Mouse (Mus musculus) hindbrain, embryonic 13.5 days (tissue): ENCODE results near the gene Atic. TPM values are rescaled to one million over a fixed set of nuclear protein-coding genes. Genes with fewer than 3 reads are reported as not detected.

Experiments used
- ATAC-seq: fragments of 200-750 bp; cut with Nextera tagmentation; 2 replicates; pipeline ENCODE4 v1.8.0; 2017; ENCODE audit warnings: moderate TSS enrichment; ENCODE audit not compliant: low FRiP score
- H3K27ac ChIP-seq: fragments of 300-500 bp; sonication (generic); 2 replicates; pipeline ENCODE4 v1.5.1; 2015; ENCODE audit warnings: inconsistent platforms, mild to moderate bottlenecking, moderate library complexity
- H3K27me3 ChIP-seq: fragments of 300-500 bp; sonication (generic); 2 replicates; pipeline ENCODE4 v1.6.1; 2015; ENCODE audit warnings: mild to moderate bottlenecking, inconsistent platforms
- H3K36me3 ChIP-seq: fragments of 300-500 bp; sonication (generic); 2 replicates; pipeline ENCODE4 v1.6.1; 2015; ENCODE audit warnings: mild to moderate bottlenecking, inconsistent platforms
- H3K4me1 ChIP-seq: fragments of 300-500 bp; sonication (generic); replicated peaks from 2 replicates; pipeline ENCODE4 v1.6.1; 2015; ENCODE audit warnings: inconsistent platforms
- H3K4me2 ChIP-seq: fragments of 300-500 bp; sonication (generic); 2 replicates; pipeline ENCODE4 v1.6.1; 2015; ENCODE audit warnings: inconsistent platforms, mild to moderate bottlenecking, moderate library complexity
- H3K4me3 ChIP-seq: fragments of 300-500 bp; sonication (generic); 2 replicates; pipeline ENCODE4 v1.5.1; 2015; ENCODE audit warnings: mild to moderate bottlenecking, inconsistent platforms
- H3K9ac ChIP-seq: fragments of 300-500 bp; sonication (generic); 2 replicates; pipeline ENCODE4 v1.6.1; 2015; ENCODE audit warnings: mild to moderate bottlenecking, inconsistent platforms
- H3K9me3 ChIP-seq: fragments of 300-500 bp; sonication (generic); 2 replicates; pipeline ENCODE4 v1.6.1; 2016; ENCODE audit warnings: inconsistent platforms
- WGBS: fragments of 180-500 bp; shearing (Covaris S2); methylation state at CpG from one replicate; pipeline ENCODE4 v1.1.7; 2015; 5-methylcytosine and 5-hydroxymethylcytosine counted together
- polyA plus RNA-seq: library from polyadenylated mRNA; unstranded; fragments of >200 nt; fragmentation: Nextera tagmentation; extraction: Ambion mirVana; gene quantifications from 2 replicates; pipeline ENCODE4 v1.2.1, GENCODE M21; 2015

Gene Atic
- polyA plus RNA-seq, 1 experiment from 2014 or later: 31.6 TPM

- Histone ChIP-seq H3K9me3 (no peaks in the 10 kb centered on the region), H3K4me2 (no peak overlapping the region), H3K9ac (no peak overlapping the region), H3K36me3 (peaks cover 35% of the 10 kb centered on the region), H3K4me1 (no peaks in the 10 kb centered on the region), H3K27me3 (no peaks in the 10 kb centered on the region), H3K27ac (no peak overlapping the region), H3K4me3 (no peak overlapping the region)
- WGBS: 89% methylated on average over 2 of the region's 2 CpGs
- ATAC-seq: no peak
These were observed 48.8 kb downstream of the Atic start for GRCm38 (mm10) chr1:71605751-71606150.

DNA sequence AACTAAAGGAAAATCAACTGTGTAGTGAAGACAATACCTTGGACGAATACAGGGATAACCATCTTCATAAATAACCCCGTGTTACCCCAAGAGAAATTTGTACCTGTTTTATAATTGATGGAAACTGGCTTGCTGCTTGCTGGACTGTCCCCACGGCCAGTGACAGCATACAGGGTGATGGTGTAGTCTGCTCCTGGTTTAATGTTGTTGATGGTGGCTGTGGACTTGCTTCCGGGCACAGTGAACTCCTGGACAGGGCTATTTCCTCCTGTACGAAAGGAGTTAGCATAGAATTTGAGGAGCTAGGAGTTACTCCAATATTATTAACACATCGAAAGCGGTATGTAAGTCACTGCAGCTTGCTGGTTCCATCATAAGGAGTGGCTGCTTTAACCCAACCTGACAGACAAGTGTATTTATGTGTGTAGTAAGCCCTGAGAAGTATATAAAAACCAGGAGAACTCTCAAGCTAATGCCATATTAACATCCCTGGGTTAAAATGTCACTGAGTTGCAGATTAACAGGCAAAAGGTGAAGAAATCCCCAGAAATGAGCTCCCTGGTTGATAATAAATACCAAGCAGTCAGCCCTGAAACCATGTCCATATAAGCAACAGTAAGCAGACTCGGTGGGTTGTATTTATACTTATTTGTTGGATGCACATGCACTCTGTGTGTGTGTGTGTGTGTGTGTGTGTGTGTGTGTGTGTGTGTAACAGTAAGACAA is 49.8 kb downstream of the Atic start:
- Histone ChIP-seq H3K36me3 (peaks cover 42% of the 10 kb centered on the region), H3K4me1 (no peaks in the 10 kb centered on the region), H3K27ac (no peak overlapping the region), H3K9ac (no peak overlapping the region), H3K4me3 (no peak overlapping the region), H3K4me2 (no peak overlapping the region), H3K27me3 (no peaks in the 10 kb centered on the region), H3K9me3 (no peaks in the 10 kb centered on the region)
- no peak for ATAC-seq
- WGBS: 95% methylated on average over 8 of the region's 8 CpGs

GRCm38 (mm10) chr1:71609057-71609775 is 52.3 kb downstream of the Atic start:
- ATAC-seq: no peak
- Histone ChIP-seq H3K27ac (no peak overlapping the region), H3K9me3 (peaks cover 4% of the 10 kb centered on the region; the same call in 1 of the 2 replicates), H3K4me3 (no peak overlapping the region), H3K4me2 (no peak overlapping the region), H3K27me3 (no peaks in the 10 kb centered on the region), H3K36me3 (peaks cover 52% of the 10 kb centered on the region), H3K9ac (no peak overlapping the region), H3K4me1 (peaks cover 5% of the 10 kb centered on the region)
- 98% methylated on average over 37 of the region's 37 CpGs for WGBS

GRCm38 (mm10) chr1:71609916-71610315 is 53.0 kb downstream of the Atic start:
- peaks cover 48% of the 10 kb centered on the region for H3K36me3 ChIP-seq

DNA sequence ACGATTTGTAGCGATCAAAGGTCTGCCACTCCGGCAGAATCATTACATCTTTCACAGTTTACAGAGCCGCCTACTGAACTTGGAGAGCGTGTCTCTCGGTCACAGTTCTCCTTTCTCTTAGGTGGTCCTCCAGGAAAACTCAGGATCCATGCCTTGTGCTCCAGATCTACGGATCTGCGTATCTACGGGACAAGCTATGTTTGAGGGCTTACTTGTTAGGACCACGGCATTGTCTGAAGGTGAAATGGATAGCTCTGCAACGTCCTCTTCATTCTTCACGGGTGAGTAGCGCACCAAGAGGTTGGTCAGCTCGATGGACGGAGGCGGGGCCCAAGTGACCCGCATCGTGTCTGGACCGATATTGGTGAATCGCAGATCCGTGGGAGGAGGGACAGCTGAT is 55.3 kb downstream of the Atic start:
- 96% methylated on average over 21 of the region's 21 CpGs for WGBS
- Histone ChIP-seq H3K36me3 (peaks cover 40% of the 10 kb centered on the region), H3K27ac (no peak overlapping the region), H3K9ac (no peak overlapping the region), H3K4me1 (peaks cover 19% of the 10 kb centered on the region), H3K4me2 (no peak overlapping the region), H3K27me3 (no peaks in the 10 kb centered on the region), H3K9me3 (peaks cover 4% of the 10 kb centered on the region; the same call in 1 of the 2 replicates), H3K4me3 (no peak overlapping the region)
- ATAC-seq: no peak

More at GRCm38 (mm10) chr1:71609916-71610315, 53.0 kb downstream of the Atic start:
- Histone ChIP-seq H3K4me1 (peaks cover 12% of the 10 kb centered on the region), H3K27me3 (no peaks in the 10 kb centered on the region), H3K4me3 (no peak overlapping the region), H3K9ac (no peak overlapping the region), H3K27ac (no peak overlapping the region), H3K9me3 (peaks cover 4% of the 10 kb centered on the region; the same call in 1 of the 2 replicates), H3K4me2 (no peak overlapping the region)
- 94% methylated on average over 5 of the region's 5 CpGs for WGBS
- no peak for ATAC-seq

GRCm38 (mm10) chr1:71614545-71615246 is 57.7 kb downstream of the Atic start:
- no peak overlapping the region for H3K9ac ChIP-seq
- peaks cover 4% of the 10 kb centered on the region; the same call in 1 of the 2 replicates for H3K9me3 ChIP-seq
- H3K4me2 ChIP-seq: peak overlapping the region; percentile 9; the same call in 1 of the 2 replicates
- peaks cover 22% of the 10 kb centered on the region for H3K36me3 ChIP-seq
- WGBS: 21% methylated on average over 8 of the region's 8 CpGs
- no peaks in the 10 kb centered on the region for H3K27me3 ChIP-seq
- H3K4me1 ChIP-seq: peaks cover 19% of the 10 kb centered on the region
- H3K27ac ChIP-seq: peak overlapping the region; percentile 40
- no peak overlapping the region for H3K4me3 ChIP-seq
- ATAC-seq: peak; percentile 94

- Histone ChIP-seq H3K4me1 (no peaks in the 10 kb centered on the region), H3K27ac (no peak overlapping the region), H3K4me2 (no peak overlapping the region), H3K4me3 (no peak overlapping the region), H3K9ac (no peak overlapping the region), H3K27me3 (peaks cover 4% of the 10 kb centered on the region; the same call in 1 of the 2 replicates), H3K36me3 (peaks cover 17% of the 10 kb centered on the region), H3K9me3 (no peaks in the 10 kb centered on the region)
- ATAC-seq: no peak
- WGBS: 97% methylated on average over 2 of the region's 2 CpGs
These were observed 64.6 kb downstream of the Atic start for GRCm38 (mm10) chr1:71621526-71621925.

DNA sequence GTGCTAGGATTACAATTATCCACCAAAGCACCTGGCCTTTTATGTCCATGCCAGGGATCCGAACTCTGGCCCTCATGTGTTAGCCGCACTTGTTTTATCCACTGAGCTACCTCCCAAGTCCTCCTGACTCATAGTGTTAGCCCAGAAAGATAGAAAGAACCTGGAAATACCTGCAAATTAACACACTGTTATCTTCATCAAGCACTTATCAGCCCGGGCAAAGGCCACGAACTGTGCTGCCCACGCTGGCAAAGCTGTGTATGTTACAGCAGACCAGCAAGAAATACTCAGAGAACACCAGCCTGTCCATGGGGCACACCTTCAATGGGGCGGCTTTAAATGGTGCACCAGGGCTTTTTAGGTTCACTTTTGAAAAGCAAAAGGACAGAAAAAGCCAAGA is 66.7 kb downstream of the Atic start:
- Histone ChIP-seq H3K27me3 (peaks cover 4% of the 10 kb centered on the region; the same call in 1 of the 2 replicates), H3K4me1 (no peaks in the 10 kb centered on the region), H3K4me3 (no peak overlapping the region), H3K27ac (no peak overlapping the region), H3K9me3 (no peaks in the 10 kb centered on the region), H3K36me3 (peaks cover 28% of the 10 kb centered on the region), H3K9ac (no peak overlapping the region), H3K4me2 (no peak overlapping the region)
- no peak for ATAC-seq
- 95% methylated on average over 6 of the region's 6 CpGs for WGBS

Other genes starting within 250 kb of the Atic start
- gene Abca12, start 142.2 kb upstream of the Atic start, polyA plus RNA-seq: 0.03 TPM in 2 replicates
- gene Fn1, start 96.0 kb downstream of the Atic start, polyA plus RNA-seq: 36.1 and 48.9 TPM in 2 replicates